Mouse (Mus musculus) lung, adult 2 months (tissue): ENCODE measurements at regions not wholly inside any gene's neighbourhood (a gene's known extent, or its start where the extent isn't known, plus 50 kb on each side); places are given as distances from the start of the nearest gene placed in this dataset.

Experiments
- CTCF ChIP-seq: fragments of 200-500 bp; IDR thresholded peaks from 2 replicates; pipeline ENCODE4 v1.5.1; 2011; ENCODE audit warnings: mild to moderate bottlenecking, low read length, control low read depth; ENCODE audit not compliant: insufficient read depth
- POLR2A ChIP-seq: fragments of 200-500 bp; IDR thresholded peaks from 2 replicates; pipeline ENCODE4 v1.6.1; 2011; ENCODE audit warnings: low read depth, mild to moderate bottlenecking, control low read depth, low read length, borderline replicate concordance; ENCODE audit errors: extremely low read depth

- TF ChIP-seq CTCF (no peak), POLR2A (no peak)
These were observed 79.6 kb upstream of the 4930412O13Rik start for GRCm38 (mm10) chr2:9801484-9801883.
